Mouse (Mus musculus): ENCODE data around the gene Sema3e. TPM values are rescaled to one million over a fixed set of nuclear protein-coding genes. Genes with fewer than 3 reads are reported as not detected.

The Sema3e gene
- polyA plus RNA-seq (2021; fragmentation: Nextera tagmentation), result 2.7 and 3.8 TPM in 2 replicates
- long read RNA-seq, experiment 1, full-length matches to known transcripts, result 24 of 33 reads
- long read RNA-seq, experiment 1, partial matches to known transcripts, result 6 of 33 reads
- long read RNA-seq, experiment 1, other reads (novel, unspliced or antisense), result 3 of 33 reads
- long read RNA-seq, experiment 2, full-length matches to known transcripts, result 1 of 16 reads
- long read RNA-seq, experiment 2, partial matches to known transcripts, result 11 of 16 reads
- long read RNA-seq, experiment 2, other reads (novel, unspliced or antisense), result 4 of 16 reads

DNA sequence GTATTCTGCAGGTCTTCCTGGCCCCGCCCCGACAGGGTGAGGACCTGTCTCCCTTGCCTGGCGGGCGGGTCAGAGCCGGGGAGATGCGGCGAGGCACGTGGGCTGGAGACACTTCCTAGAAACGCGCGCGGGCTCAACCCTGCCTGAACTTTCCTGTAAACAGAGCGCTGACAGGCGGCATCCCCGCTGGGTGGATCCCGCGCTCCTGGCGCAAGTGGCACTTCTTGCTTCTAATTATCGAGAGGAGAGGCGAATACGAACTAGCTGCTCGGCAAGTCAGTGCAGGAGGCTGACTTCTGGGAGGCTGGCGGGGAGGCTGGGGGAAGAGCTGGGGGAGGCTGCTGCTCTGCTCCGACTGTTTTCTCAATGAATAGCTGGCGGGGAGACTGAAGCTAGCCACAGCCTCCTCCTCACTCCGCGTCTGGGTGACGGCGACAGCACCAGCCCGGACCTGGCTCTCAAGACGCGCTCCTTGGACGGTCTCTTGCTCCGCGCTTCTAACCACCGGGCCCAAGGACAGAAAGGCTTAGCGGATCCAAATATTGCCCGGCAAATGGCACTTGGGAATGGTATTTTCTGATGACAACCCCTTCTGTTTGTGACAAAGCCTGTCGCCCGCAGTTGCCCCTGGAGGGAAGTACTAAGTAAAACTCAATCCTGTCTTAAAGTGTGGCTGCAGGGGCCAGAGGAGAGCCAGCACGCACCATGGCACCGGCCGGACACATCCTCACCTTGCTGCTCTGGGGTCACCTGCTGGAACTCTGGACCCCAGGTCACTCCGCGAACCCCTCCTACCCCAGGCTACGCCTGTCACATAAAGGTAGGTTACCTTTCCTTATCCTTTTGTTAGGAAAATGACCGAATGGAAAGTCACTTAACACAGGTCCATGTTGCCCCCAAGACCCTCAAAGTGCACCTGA lies at the start of gene Sema3e:
Gene Sema3e (plus strand): TSS at position 72 of the 920 bp plus-strand sequence.

Other genes starting within 250 kb of the Sema3e start
- not detected in 2 replicates for gene Speer3, start 233.7 kb upstream of the Sema3e start, polyA plus RNA-seq (2021; fragmentation: Nextera tagmentation)

Data from left cerebral cortex, adult 6 months (tissue).